Mouse (Mus musculus): ENCODE data around the gene Cldn7.
"Not testable (repeated sequence)": the region's sequence is repeated elsewhere in the genome, so short reads cannot be mapped to it uniquely, and the experiment has no call there.

Cldn7 gene

DNA sequence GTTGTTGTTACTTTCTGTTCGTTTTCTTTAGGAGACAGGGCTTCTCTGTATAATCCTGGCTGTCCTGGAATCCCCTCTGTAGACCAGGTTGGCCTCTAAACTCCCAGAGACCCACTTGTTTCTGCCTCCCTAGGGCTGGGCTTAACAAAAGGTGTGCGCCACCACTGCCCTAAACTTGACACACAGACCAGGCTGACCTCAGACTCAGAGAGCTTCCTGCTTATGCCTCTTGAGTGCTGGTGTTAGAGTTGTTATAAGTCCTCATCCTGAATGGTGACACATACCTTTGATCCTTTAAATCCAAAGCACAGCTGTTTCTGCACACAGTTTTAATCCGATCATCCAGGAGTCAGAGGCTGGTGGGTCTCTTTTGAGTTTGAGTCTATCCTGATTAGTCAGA lies 28.4 kb downstream of the Cldn7 start:
- DNase-seq = no peak

DNA sequence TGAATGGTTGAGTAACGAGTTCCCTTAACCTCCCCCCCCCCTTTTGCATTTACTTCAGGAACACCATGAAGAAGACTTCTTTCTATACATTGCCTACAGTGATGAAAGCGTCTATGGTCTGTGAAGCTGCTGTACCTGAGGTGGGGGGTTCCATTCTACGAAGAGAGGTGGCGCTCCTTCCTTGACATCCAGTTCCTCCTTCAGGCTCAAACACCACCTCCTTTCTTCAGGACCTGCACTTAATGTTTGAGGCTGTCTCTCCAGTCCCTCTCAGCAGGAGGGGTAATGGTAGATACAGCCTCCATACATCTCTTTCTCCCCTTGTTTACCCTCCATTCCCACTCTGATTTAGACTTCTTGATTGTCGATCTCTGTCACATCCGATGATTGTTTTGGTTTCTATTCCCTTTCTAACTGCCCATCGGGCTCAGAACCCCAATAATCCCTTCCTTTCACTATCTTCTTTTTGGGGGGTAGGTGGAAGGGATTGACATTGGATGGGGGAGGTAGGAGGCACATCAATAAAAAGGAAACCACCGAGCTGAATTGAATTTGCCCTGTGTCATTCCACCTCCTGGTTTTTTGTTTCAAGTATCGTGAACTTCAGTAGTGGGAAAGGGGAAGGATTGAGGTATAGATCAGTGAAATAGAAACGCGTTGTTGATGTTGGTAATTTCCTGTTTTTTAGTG lies 30.0 kb downstream of the Cldn7 start:
- no peak for DNase-seq

DNA sequence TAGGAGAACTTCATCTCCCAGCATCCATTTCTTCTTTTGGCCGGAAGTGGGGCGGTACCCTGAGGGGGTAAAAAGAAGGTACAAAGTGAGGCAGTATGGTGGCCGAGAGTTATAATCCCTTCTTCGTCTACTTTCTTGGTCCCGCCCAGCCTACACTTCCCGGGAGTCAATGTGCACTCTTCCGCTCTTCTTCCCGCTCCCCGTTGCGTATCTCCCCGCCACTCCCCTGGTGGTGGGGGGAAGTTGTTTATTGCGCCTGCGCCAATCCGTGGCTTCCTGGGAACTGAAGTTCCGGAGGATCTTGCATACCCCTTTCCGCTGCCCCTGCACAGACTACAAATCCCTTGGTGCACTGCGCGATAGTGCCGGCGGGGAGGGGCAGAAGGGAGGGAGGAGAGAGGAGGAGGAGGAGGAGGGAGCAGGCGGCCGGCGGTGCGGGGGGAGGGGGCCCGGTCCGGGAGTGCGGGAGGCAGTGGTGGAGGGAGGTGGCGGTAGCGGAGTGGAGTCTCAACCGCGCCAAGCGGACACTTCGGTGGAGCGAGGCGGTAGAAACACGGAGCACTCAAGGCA lies 30.9 kb downstream of the Cldn7 start, which contains the start of gene Phf23:
TSS of gene Phf23 (plus strand) at position 387 of the 570 bp plus-strand sequence.
- peak; percentile 99 for DNase-seq

DNA sequence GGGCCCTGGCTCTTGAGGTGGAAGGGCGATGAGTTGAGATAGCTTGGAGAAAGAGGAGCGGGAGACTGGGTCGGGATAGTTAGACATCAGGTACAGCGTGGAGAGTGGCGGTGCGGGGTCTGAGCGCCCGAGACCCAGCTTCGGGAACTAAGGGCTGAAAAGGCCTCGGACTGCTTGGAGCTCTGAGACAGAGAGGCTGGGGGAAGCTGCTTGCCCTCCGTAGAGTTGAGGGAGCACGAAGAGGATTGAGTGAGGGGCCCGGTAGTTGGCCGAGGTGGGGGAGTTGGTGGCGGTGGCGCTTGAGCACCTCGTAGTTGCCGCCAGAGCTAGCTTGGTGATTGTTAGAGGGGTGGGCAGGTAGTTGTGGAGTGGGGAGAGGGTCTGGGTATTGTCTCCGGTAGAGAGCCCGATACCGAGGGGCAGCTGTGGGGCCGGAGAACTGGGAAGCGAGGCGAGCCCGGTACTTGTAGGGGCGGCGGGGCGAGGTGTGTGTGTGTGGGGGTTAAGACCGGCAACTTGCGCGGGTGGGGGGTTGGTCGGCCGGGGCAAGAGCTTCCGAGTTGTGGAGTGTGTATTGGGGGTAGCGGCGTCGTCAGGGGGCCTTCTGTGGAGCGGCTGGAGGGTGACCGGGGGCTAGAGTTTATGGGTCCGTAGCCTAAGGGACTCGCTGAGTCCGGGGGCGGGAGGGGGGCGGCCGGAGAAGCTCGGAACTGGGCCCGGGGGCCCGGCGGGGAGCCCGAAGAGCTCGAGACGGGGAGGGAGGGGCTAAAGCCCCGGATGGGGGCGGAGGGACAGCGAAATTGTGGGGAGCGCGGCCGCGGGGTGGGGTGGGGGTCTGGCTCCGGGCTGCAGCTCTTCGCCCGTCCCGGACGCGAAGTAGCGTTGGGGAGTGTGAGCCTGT lies 31.8 kb downstream of the Cldn7 start:
- DNase-seq = no peak

DNA sequence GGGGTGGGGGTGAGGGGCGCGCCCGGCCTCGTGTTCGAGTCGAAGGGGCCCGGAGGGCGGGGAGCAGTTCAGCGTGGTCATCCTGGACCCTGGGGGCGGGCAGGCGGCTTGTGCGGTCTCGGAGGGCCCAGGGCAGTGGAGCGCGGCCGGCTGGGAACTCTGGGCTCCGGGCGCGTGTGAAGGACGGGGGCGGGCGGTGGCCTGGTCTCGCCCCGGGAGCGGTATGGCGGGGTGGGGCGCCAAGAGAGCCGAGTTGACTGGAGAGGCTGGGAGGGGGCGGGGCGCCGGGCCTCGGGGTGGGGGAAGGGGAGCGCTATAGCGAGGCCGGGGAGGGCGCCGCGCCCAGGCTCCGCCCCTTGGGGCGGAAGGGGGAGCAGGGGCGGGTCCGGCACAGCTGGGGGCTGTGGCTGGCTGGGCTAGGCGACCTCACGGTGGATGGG lies 32.5 kb downstream of the Cldn7 start:
- DNase-seq = peak; percentile 94

DNA sequence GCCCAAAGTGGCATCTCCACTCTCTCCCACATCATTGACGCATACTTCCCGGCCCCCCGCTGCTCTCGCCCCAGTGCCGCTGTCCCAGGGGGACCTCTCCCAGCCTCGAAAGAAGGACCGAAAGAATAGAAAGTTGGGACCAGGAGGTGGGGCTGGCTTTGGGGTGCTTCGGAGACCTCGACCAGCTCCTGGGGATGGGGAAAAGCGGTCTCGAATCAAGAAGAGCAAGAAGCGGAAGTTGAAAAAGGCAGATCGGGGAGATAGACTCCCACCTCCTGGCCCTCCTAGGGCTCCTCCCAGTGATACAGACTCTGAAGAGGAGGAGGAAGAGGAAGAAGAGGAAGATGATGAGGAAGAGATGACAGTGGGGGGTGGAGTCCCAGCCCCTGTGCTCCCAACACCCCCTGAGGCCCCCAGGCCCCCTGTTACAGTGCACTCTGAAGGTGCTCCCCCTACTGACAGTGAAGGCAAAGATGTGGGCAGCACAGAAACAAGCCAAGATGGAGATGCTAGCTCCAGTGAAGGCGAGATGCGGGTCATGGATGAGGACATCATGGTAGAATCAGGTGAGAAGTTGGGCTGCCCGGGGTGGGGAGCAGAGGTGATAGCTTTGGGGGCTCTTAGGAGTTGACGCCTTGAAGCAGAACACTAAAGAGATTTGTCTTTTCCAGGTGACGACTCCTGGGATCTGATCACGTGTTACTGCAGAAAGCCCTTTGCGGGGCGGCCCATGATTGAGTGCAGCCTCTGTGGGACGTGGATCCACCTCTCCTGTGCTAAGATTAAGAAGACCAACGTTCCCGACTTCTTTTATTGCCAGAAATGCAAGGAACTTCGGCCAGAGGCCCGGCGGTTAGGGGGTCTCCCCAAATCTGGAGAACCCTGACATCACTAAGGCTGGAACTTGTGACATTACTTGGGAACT lies 34.2 kb downstream of the Cldn7 start:
- DNase-seq = no peak

DNA sequence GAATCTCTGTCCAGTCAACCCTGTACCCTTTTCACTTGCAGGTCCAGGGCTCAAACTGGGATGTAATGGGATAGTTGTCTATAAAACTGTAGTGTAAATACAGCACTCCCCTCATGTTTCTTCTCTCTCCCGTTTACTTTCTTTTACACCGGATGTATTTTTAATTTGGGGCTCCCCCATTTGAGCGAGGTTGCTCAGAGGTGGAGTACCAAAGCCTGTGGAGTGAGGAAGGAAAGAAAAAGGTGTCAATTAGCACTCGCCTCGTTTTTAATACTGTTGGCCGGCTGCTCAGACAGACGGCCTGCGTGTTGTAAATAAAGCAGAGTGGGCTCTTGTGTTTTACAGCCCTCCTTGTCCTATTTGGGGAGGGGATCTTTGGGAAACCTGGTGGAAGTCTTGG lies 35.1 kb downstream of the Cldn7 start:
- DNase-seq = no peak

DNA sequence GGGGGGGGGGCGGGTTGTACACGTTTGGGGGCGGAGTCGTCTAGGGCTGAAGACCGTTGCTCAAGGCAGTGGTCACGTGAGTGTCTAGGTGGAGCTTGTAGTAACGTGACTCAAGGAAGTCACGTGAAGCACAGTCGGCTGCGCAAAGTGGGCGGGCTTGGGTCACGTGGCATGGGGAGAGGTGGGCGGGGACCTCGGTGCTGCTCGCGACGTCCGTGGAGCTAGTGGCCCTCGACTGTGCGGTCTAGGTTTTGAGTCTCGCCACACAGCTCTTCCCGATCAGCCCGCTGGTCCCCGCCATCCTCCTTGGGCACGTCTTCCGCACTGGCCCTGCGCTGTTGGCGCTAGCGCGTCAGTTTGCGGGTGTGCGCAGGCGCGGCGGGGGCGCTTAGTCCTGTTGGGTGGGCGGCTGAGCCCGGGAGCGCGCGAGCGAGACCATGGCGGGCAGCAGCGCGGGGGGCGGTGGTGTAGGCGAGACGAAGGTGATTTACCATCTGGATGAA lies 35.9 kb downstream of the Cldn7 start, which contains the start of gene Dvl2:
TSS of gene Dvl2 (plus strand) at position 200 of the 503 bp plus-strand sequence.
- peak; percentile 96 for DNase-seq

DNA sequence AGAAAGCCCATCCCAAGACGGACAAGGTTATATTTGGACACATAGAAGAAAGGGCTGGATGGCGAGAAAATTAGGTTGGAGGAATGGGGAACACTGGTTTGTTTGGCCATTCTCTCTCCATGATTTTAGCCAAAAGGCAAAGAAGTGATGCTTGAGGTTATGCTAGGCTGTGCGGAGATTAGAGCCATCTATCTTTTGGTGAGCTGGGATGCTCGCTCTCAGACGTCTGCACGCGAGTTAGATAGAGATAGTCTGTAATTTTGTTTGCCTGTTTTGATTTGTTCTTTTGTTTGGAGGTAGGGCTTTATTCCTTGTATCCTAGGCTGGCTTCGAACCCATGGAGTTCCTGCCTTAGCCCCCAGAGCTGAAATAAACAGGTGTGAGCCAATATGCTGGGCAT lies 36.6 kb downstream of the Cldn7 start:
- no peak for DNase-seq

DNA sequence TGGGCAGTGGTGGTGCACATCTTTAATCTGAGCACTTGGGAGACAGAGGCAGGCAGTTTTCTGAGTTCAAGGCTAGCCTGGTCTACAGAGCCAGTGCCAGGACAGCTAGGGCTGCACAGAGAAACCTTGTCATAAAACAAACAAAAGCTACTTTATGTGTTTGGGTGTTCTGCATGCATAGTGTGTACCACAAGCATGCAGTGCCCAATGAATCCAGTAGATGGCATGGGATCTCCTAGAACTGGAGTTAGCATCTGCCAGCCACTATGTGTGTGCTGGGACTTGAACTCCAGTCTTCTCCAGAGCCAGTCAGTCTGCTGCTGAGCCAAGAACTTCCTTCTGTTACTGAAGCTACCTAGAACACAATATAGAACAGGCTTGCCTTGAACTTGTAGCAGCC lies 37.3 kb downstream of the Cldn7 start:
- peak; percentile 81 for DNase-seq

DNA sequence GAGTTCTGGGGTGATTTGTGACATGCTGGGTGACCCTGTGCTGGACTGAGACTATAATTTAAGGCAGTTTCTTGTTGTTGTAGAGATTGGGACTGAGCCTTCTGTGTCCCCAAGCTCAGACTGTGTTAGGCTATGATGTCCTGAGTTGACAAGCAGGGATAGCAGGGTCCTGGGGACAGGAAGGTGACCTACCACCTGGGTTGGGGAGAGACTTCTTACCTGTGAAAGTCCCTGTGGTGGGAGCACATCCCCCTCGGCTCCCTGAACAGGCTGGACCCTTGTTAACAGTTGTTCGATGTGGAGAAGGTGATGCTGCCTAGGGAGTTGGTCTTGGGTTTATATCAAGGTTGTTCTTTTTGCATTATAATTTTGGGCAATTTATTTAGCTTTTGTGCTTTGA lies 37.9 kb downstream of the Cldn7 start:
- no peak for DNase-seq

DNA sequence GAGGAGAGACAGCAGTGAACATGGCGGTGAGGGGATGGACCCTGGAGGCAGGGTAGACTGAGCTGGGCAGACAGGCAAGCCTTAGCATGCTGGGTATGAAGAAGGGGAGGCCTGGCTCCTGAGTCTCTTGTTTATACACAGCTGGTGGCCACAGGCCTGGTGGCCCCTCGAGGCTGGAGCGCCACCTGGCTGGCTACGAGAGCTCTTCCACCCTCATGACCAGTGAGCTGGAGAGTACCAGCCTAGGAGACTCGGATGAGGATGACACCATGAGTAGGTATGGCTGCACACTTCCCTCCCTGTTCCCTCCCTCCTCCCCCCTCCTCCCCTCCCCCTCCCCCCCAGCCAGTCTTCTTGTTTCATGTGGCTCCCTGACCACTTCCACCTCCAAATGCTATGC lies 40.9 kb downstream of the Cldn7 start:
- DNase-seq = no peak

DNA sequence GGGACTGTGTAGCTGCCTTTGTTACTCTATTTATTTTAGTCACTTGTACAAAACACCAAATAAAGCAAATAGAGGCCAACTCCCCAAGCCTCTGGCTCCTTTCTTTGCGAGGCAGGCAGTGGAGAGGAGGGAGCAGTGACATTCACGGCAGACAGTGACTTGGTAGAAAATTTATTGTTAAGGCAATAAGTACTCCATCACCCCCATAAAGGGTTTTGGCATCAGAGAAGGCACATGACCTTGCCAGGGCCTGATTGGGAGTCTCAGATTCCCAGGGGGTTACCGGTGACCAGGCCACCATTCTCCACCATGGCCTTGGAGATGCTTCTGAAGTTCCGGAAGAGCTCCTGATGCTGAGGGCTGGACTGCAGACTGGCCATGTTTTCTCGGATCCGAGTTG lies 45.5 kb downstream of the Cldn7 start:
- no peak for DNase-seq

DNA sequence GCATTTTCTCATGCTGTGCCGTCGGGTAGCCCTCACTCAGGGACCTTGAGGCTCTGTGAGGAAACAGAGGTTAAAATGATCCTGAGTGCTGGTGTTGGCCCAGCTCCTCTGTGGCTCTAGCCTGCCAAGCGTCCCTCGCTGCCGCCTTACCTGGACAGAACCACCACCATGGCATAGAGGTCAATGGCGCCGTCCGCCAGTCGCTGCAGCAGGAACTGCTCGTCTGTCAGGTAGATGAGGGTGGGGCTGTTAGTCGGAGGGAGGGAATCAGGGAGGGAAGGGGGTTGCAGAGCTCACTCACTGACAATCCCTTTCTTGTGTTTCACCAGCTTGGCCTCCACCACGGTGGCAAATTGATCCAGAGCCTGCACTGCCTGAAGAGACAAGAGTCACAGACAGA lies 46.0 kb downstream of the Cldn7 start:
- no peak for DNase-seq

DNA sequence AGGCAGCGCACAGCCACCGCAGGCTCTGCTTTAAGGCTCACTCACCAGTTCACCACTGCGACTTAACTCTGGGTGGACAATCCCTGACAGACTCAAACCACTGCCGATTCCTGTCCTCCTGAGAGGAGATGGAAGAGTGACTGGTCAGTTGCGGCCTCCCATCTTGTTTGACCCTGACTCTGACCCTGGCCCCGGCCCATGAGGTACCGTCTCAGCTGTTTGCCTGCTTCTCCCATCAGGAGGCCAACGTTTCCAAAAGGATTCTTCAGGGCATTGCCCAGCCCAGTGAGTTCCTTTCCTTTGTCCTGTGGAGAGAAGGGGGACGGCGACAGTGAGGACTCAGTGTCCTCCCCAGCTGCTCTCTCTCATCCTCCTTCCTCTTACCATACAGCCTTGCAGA lies 46.4 kb downstream of the Cldn7 start:
- DNase-seq = no peak

DNA sequence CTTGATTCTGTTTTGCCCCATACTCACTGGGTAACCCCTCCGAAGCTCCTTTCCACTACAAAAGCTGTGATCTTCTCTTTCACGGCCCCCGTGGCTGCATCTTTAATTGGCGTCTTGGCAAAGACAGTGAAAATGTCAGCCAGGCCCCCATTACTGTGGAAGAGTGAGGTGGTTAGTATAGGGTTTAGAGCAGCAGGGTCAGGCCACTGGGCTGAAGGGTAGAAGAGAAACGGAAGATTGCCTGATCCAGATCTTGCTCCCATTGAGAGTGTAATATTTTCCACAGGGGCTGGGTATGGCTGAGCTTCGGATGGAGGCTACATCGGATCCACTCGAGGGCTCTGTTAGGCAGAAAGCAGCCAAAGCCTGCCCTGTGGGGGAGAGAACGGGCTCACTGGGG lies 48.4 kb downstream of the Cldn7 start:
- DNase-seq = no peak

DNA sequence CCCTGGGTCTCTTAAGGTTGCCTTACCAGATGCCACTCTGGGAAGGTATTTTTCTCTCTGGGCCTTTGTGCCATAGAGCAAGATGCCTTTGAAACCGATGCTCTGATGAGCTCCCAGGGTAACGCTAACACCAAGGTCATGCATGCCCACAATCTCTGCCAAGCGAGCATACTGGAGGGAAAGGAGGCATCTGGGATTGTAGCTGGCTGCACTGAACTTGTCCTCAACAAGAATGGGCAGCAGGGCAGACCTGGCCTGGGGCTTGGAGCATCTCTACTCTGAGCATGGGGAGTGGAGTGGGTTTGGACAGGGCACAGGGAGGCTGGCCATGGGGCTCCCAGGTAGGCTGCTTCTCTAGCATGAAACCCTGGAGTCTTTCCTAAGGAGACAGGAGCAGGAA lies 48.8 kb downstream of the Cldn7 start:
- DNase-seq = no peak

DNA sequence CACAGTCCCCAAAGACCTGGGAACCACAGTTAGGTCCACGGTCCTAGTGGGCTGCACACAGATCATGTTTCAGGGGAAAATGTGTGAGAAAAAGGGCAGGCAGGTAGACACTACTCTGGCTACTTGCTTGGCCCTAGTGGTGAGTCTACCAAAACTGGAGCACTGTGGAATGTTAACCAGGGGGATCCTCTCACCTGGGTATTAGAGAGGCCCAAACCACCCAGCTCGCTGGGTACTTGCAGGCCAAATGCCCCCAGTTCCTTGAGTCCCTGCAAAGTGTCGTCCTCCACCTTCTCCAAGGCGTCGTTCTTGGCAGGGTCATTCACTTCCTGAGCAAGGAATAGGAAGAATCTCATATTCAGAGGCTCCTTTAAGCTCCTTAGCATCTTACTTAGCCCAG lies 49.5 kb downstream of the Cldn7 start:
- no peak for DNase-seq

DNA sequence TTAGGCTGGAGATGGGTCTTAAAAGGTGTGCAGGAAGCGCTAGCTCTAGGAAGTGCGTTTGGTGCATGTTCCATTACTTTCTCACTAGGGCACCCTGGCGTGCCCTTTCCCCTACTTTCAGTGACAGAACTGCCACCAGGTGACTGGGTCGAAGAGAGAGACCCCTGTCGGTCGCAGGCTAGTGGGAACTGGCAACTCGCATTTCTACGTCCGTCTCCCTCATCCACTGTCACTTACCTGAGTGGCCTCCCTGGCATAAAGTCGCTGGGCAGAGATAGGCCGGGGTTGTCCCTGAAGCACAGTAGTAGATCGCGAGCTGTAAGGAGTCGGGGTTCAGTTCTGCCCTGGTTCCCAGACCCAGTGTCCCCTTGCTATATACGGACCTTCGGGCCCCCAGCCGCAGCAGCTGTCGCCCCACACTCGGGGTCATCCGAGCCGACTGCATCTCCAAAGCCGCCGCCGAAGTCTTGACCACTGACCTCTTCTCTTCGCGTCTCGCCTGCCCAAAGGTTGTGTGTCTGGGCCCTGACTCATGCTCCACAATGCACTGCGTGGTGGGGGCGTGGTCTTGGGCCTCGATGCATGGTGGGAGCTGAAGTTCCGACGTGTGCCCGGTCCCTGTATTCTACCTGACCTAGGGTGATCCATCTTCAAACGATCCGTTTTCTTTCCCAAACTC lies 50.4 kb downstream of the Cldn7 start, which contains the start of gene Acadvl:
TSS of gene Acadvl (minus strand) at position 532 of the 679 bp plus-strand sequence.
- peak; percentile 93 for DNase-seq

DNA sequence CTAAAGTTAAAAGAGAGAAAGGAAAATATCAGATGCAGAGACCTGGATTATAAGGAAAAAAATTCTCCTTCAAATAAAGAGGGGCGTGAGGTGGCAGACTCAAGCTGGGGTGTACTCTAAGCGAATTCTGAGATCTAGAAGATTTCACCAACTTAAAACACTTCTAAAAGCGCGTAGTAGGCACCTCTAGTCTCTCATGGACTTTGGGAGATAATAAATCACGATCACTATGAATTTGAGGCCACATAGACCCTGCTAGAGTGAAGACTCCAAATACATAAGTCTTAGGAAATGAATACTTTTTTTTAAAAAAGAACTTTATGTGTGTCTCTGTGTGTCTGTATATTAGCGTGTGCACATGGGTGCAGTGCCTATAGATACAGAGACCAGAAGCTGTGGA lies 51.1 kb downstream of the Cldn7 start:
- no peak for DNase-seq

DNA sequence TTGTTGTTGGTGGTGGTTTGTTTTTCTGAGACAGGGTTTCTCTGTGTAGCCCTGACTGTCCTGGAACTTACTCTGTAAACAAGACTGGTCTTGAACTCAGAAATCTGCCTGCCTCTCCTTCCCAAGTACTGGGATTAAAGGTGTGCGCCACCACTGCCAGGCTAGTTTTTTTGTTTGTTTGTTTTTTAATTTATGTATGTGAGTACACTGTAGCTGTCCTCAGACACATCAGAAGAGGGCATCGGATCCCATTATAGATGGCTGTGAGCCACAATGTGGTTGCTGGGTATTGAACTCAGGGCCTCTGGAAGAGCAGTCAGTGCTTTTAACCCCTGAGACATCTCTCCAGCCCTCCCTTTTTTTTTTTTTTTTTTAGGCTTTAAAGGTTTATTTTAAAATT lies 51.6 kb downstream of the Cldn7 start:
- not testable (repeated sequence) for DNase-seq

DNA sequence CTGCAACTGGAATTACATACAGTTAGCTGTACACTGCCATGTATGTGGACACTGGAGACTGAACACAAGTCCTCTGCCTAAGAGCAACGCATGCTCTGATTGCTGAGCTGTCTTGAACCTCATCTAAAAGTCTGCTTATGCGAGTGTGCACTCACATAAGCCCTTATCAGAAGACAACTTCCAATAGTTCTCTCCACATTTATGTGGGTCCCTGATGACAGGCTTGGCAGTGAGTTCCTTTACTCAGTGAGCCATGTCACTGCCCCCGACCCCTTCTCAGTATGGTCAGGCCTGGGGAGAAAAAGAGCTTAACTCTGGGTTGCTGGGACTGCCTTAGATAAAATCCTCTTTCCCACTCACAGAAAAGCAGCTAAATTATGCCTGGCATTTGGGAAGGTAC lies 52.1 kb downstream of the Cldn7 start, which contains the start of gene Dlg4:
TSS of gene Dlg4 (plus strand) at position 274 of the 400 bp plus-strand sequence.
- DNase-seq = no peak
